Mouse (Mus musculus) induced T-regulatory cell, adult 2 months (primary cell): ENCODE data around the gene Npcd.

Experiments used
- DNase-seq: peaks from one replicate; pipeline ENCODE4 v3.0.0-alpha.2; 2012; ENCODE audit warnings: low read depth

The Npcd gene

DNA sequence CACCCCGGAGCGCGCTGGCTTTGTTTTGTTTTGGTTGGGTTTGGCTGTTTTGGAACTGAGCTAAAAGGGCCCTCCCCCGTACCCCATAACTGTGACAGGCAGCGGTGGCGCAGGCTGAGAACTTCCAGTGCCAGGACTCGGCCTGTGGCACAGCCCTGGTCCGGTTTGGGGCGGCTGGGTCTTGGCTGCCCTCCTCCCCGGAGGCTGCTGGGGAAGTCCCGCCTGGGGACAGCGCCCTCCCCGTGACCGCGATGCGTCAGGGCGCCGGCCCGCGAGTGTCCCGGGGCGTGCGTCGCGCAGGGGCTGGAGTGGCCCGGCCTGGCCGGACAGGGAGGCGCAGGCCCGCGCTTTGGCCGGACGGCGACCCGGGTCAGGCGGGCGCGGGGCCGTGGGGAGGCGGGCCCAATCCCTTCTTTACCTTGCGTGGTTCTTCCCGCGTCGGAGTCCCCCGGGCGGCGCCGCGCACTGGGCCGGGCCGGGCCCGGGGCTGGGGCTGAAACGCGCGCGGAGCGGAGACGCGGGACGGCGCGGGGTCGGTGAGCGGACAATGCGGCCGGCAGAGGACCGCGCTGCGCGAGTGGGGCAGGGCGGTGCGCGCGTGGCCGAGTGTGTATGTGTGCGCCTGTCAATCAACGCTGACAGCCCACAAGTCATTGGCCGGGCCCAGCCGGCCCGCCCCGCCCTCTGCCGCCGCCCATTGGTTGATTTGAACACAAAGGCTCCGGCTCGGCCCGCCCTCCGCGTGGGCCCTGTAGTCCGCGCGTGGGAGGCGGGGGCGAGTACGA, 91.9 kb downstream of the Npcd start, which contains the start of gene Sun2:
Gene Sun2 (minus strand): TSS at position 616 of the 785 bp plus-strand sequence.
- DNase-seq, result peak; percentile 93

DNA sequence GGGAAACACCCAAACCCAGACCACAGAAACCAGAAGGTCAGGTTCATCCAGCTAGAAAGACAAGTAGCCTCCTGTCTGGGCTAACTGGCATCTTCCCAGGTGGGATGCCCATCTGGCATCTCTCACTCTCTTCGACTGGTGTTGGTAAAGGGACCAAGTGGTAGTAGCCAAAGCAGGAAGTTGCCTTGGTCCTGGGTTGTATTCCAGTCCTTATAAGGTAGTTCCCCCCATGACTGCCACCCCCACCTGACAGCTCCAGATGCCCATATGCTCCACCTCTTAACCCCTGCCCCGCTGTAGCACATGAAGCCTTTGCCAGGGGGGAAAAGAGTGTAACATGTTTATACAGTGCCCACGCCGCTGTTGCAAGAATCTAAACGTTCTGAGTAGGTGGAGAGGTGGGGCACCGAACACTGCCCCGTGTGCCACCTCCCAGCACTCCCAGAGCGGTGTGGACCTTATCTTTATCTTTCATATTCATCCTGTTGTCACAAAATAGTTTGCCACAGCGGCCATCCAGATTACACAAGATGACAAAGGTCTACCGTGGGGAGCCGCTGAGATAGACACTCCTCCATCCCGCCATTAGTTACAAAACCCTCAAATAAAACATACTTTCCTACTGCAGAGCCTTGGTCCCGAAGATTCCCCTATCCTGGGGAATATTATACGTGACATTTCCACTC, 92.7 kb downstream of the Npcd start:
- peak; percentile 87 for DNase-seq

DNA sequence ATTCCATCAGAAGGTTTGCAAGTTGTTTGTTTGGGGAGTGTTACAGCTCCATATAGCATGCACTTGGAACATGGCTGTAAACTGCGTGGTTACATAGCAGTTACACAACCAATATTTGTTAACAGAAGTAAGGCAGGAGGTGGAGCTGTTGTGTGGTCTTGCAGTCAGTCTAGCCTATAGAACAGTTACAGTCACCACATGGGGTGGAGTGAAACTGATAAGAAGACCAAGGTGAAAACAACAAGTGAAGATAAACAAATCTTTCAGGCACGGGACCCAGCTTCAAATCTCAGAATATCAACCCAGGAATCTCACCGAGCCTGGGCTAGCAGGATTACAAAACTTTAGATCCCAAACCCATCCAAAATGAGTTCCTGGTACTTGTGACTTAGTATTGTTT, 93.3 kb downstream of the Npcd start:
- DNase-seq, result peak; percentile 84
